Mouse (Mus musculus) layer of hippocampus, adult 11-12 months (tissue): ENCODE data around the gene Scd2.
"Not testable (repeated sequence)": the region's sequence is repeated elsewhere in the genome, so short reads cannot be mapped to it uniquely, and the experiment has no call there.

Experiments
- DNase-seq: peaks from one replicate; pipeline ENCODE4 v3.0.0; 2022; ENCODE audit warnings: low spot score

Scd2 gene

DNA sequence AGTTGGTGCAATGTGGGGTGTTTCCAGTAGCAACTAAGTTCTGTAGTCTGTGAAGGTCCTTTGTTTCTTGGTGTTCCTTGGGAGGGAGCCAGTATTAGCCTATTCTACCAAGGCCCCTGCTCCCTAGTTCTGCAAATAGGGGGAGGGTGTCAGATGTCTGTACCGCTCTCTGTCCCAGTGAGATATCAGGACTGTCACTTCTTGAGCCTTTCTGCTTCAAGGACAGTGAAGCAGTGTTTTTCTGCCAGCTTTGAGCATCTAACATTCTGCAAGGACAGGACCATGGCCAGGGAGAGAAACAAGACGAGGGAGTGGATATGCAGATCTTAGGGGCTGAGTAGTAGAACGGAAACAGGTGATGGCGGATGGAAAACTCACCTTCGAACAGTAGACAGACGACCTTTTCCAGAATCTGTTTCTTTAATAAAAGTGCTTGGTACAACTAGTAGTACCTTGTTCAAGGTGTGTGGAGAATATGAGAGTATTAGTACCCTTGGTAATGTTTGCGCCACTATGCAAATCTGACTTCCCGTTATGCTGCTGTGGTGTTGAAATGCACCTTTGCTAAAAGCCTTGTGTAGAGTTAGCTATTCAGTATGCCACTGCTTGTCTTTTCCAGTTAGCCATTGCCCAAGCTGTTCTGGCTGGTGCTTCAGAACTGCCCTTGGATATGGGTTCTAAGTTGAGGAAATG is 3.7 kb downstream of the Scd2 start:
- DNase-seq: no peak

DNA sequence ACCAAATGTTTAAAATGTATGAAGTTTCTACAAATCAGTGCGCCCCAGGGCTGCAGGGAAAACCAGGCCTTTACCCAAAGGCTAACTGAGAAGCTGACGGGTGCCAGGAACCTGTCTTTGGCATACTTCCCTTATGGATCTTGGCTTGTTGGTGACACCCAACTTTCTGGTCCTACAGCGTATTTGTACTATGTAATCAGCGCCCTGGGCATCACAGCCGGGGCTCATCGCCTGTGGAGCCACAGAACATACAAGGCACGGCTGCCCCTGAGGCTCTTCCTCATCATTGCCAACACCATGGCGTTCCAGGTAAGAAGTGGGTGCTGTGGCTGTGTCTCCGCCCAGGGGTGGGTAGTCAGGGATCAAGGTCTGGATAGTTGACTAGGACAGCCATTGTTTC is 4.4 kb downstream of the Scd2 start:
- DNase-seq: no peak

- DNase-seq: no peak
Measured at GRCm38 (mm10) chr19:44299078-44299477, 5.6 kb downstream of the Scd2 start.

GRCm38 (mm10) chr19:44299902-44300301 is 6.4 kb downstream of the Scd2 start:
- no peak for DNase-seq

DNA sequence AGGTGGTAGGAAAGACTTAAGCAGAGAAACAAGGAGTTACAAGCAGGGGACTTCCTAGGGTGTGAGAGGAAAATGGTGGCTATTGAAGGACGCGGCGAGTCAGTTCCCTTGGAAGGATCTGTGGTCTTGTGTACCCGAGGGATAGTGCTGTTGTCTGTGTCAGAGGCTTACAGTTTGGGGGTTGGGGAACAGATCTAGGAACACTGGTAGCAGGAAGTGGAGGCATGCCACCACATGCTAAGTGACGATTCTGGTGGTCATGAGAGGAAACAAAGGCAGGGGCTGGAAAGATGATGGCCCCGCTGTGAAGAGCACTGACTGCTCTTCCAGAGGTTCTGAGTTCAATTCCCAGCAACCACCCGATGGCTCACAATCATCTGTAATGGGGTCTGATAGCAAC is 7.0 kb downstream of the Scd2 start:
- DNase-seq: no peak

- DNase-seq: no peak
Measured at GRCm38 (mm10) chr19:44301176-44301575, 7.7 kb downstream of the Scd2 start.

- DNase-seq: no peak
Measured at GRCm38 (mm10) chr19:44301671-44302305, 8.3 kb downstream of the Scd2 start.

- no peak for DNase-seq
Measured at GRCm38 (mm10) chr19:44302901-44303300, 9.4 kb downstream of the Scd2 start.

DNA sequence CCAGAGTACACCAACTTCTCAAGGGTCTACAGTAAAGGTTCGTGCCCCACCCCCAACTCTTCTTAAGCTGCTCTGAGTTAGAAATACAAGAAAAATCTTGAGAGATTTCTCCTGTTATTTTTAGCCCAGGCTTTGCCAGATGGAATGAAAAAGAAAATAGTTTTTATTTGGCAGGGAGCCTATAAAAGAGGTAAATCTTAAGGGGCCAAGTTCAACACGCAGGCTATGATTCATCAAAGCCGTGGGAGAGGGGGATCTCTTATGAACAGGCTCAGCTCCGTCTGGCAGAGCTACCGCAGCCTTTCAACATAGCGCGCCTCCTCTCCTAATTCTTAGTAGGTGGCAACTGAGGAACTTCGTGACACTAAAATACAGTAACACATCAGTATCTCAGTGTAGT is 10.0 kb downstream of the Scd2 start:
- no peak for DNase-seq

DNA sequence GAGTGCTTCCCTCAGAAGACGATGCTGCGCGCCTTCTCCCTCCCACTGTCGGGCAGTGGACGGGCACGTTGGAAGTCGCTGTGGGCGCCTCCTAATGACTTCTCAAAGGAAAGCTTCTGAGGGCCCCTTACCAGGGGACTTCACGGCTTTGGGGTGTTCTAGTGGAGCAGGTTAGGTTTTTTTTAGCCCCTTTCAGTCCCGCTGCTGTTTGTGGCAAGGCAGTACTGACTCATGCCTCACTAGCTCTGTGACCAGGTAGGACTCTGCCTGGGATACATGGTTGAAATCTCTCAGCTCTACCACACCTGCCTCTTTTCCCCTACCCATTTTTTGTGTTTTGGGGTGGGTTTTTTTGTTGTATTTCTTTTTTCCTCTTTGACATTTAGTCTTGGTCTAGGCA is 10.9 kb downstream of the Scd2 start:
- DNase-seq: no peak

GRCm38 (mm10) chr19:44304851-44305510 is 11.5 kb downstream of the Scd2 start:
- no peak for DNase-seq

DNA sequence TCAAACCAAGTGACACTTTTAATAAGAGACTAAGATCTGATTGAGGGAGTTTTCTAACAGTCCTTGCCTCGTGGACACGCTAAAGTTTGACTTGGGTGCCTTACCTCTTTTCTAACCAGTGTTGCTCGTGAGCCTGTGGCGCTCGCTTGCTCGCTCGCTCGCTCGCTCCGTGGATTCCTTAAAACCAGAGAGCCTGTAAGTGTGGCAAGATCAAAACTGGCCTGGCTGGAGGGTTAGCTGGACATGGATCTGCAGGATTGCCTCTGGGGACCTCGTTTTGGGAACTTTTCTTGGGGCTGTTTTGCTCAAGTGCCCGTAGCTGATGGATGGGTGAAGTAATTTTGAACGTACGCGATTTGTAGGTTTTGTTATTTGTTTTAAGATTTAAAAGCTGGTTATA is 12.2 kb downstream of the Scd2 start:
- DNase-seq: no peak

DNA sequence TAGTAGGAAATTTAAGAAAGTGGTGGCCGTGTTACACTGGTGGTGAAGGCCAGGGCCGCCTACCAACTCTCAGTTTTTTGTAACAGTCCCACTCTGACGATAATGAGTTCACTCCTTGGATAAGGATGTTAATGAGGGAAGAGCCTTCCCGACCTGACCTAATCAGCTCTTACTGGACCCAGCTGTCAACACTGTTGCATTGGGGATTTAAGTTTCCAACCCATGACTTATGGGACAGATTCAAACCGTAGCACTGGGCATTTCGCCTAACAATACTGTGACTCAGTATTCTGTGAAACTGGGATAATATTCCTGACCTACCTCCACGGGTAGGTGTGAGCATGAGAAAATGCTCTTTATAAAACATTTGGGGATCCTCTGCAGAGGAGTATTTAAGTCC is 12.7 kb downstream of the Scd2 start:
- no peak for DNase-seq

GRCm38 (mm10) chr19:44307101-44307914 is 13.8 kb downstream of the Scd2 start:
- no peak for DNase-seq

- DNase-seq: no peak
Measured at GRCm38 (mm10) chr19:44307915-44308470, 14.5 kb downstream of the Scd2 start.

- DNase-seq: no peak
Measured at GRCm38 (mm10) chr19:44308611-44309246, 15.3 kb downstream of the Scd2 start.

DNA sequence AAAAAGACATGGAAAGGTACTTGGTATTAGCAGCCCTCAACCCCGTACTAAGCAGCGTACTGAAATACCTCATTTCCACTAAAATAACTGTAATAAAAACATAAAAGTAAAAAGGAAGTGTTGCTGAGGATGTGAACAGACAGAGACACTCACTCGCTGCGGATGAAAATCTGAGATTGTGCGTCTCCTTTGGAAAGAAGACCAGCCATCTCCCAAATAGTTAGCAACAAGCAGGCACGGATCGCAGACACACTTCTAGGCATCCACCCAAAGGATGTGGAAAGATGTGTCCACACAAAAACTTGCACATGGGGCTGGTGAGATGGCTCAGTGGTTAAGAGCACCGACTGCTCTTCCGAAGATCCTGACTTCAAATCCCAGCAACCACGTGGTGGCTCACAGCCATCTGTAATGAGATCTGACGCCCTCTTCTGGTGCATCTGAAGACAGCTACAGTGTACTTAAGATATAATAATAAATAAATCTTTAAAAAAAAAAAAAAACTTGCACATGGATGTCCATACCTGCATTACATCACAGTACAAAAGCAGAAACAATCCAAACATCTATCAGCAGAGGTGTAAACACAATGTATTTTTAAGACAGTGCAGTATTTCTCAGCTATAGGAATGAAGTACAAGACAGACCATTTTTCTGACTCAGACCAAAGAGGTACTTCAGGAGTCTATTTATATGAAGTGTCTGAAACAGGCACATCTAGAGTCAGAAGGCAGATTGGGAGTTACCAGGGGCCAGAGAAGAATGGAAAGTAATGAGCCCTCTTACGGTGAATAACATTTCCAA is 16.1 kb downstream of the Scd2 start:
- no peak for DNase-seq

- not testable (repeated sequence) for DNase-seq
Measured at GRCm38 (mm10) chr19:44310155-44310575, 16.7 kb downstream of the Scd2 start.

DNA sequence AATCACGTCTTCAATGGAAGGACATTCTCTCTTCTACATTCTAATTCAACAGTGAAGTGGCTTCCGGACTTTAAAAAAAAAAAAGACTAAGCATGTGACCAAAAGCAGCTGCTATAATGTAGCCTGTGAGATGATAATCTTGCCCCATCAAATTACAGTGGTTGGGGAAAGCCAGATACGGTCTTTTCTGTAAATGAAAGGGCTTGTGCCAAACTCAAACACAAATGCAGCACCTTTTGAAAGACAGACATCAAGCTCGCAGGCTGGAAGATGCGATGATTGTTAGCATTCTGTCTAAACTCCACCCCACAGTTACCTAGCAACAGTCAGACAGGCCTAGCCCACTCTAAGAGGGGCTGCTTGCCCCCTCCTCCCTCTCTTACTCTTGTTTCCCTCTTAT is 17.3 kb downstream of the Scd2 start:
- no peak for DNase-seq

- DNase-seq: no peak
Measured at GRCm38 (mm10) chr19:44311306-44312006, 18.0 kb downstream of the Scd2 start.
